Mouse (Mus musculus) Muller cell, postnatal 12 days (primary cell): Measurements from ENCODE around the gene Stat3.
A peak's percentile ranks its signal among the peaks of the same experiment; 100 is the strongest.

Experiments used
- DNase-seq: peaks from one replicate; pipeline ENCODE4 v3.0.0-alpha.2; 2015; ENCODE audit errors: inconsistent ontology term

Gene Stat3

GRCm38 (mm10) chr11:100939512-100940151 is at the start of gene Stat3:
TSS of gene Stat3 (minus strand) at chr11:100939540.
- peak; percentile 100 for DNase-seq

- DNase-seq, result no peak
Observed at GRCm38 (mm10) chr11:100988674-100989073, 49.3 kb upstream of the Stat3 start.

GRCm38 (mm10) chr11:100985607-100986006 is 46.3 kb upstream of the Stat3 start:
- DNase-seq, result no peak

- no peak for DNase-seq
Observed at GRCm38 (mm10) chr11:100983778-100984131, 44.4 kb upstream of the Stat3 start.

GRCm38 (mm10) chr11:100983125-100983777 is 43.9 kb upstream of the Stat3 start:
- DNase-seq, result peak; percentile 73

GRCm38 (mm10) chr11:100982087-100982486 is 42.7 kb upstream of the Stat3 start:
- DNase-seq, result no peak

GRCm38 (mm10) chr11:100981236-100981635 is 41.9 kb upstream of the Stat3 start:
- DNase-seq, result no peak

GRCm38 (mm10) chr11:100980438-100980837 is 41.1 kb upstream of the Stat3 start:
- no peak for DNase-seq

GRCm38 (mm10) chr11:100979887-100980286 is 40.5 kb upstream of the Stat3 start:
- DNase-seq, result peak; percentile 89

GRCm38 (mm10) chr11:100975241-100975640 is 35.9 kb upstream of the Stat3 start:
- DNase-seq, result no peak

- DNase-seq, result peak; percentile 73
Observed at GRCm38 (mm10) chr11:100974381-100974970, 35.1 kb upstream of the Stat3 start.

- no peak for DNase-seq
Observed at GRCm38 (mm10) chr11:100973245-100973644, 33.9 kb upstream of the Stat3 start.

- no peak for DNase-seq
Observed at GRCm38 (mm10) chr11:100971455-100971854, 32.1 kb upstream of the Stat3 start.

GRCm38 (mm10) chr11:100970557-100970937 is 31.2 kb upstream of the Stat3 start, which contains the start of gene Cavin1:
TSS of gene Cavin1 (minus strand) at chr11:100970887.
- DNase-seq, result peak; percentile 100

GRCm38 (mm10) chr11:100969744-100970556 is 30.6 kb upstream of the Stat3 start:
- DNase-seq, result peak; percentile 84

- peak; percentile 75 for DNase-seq
Observed at GRCm38 (mm10) chr11:100969189-100969743, 29.9 kb upstream of the Stat3 start.

- no peak for DNase-seq
Observed at GRCm38 (mm10) chr11:100968501-100968900, 29.2 kb upstream of the Stat3 start.

GRCm38 (mm10) chr11:100967881-100968420 is 28.6 kb upstream of the Stat3 start:
- DNase-seq, result no peak

GRCm38 (mm10) chr11:100967376-100967775 is 28.0 kb upstream of the Stat3 start:
- no peak for DNase-seq

- no peak for DNase-seq
Observed at GRCm38 (mm10) chr11:100965760-100966159, 26.4 kb upstream of the Stat3 start.

GRCm38 (mm10) chr11:100964901-100965542 is 25.7 kb upstream of the Stat3 start:
- no peak for DNase-seq
